Mouse (Mus musculus): ENCODE data around the gene Vav2. TPM values are rescaled to one million over a fixed set of nuclear protein-coding genes. Genes with fewer than 3 reads are reported as not detected.

The Vav2 gene
- polyA plus RNA-seq, 1 experiment from 2014 or later: 15.1 TPM

DNA sequence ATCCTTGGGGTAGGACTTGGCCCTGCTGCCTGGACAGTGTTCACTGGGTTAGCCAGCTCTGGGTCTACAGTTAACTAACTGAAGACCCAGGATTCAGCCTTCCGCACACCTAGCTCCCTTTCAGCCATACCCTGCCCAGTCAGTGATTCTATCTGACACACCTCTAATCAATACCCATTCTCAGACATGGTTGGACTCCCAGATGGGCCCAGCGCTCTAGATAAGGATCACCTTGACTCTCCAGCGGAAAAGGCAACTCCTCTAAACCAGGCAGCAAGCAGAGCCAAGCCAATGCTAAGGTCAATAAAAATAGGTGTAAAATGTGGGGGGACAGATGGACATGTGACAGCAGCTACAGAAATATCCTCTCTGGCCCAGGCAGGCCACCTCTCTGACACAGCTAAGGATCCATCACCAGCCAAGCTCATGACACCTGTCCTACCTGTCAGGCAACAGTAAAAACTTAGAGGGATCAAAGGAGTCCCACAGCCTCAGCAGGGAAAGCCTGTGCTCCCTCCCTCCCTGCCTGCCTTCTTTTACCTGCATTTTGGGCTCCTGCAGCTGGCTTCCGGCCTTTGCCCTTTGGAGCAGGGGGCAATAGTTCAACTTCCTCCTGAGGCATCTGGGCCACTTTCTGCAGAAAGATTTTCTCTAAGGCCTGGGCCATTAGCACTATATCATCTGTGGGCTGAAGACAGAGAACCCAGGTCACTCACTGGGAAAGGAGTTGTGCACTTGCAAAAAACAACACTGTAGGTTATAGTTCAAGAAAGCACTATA is 35.2 kb upstream of the Vav2 start:
- 82% methylated on average over 4 of the region's 4 CpGs for WGBS
- Histone ChIP-seq H3K27me3 (no peaks in the 10 kb centered on the region), H3K9ac (no peak overlapping the region), H3K4me1 (replicated peaks) (peaks cover 3% of the 10 kb centered on the region; the same call in 1 of the 2 replicates), H3K9me3 (no peaks in the 10 kb centered on the region), H3K4me3 (no peak overlapping the region), H3K4me2 (no peak overlapping the region), H3K27ac (no peak overlapping the region), H3K36me3 (peaks cover 90% of the 10 kb centered on the region)
- no peak for ATAC-seq (ENCODE audit: low FRiP score)

DNA sequence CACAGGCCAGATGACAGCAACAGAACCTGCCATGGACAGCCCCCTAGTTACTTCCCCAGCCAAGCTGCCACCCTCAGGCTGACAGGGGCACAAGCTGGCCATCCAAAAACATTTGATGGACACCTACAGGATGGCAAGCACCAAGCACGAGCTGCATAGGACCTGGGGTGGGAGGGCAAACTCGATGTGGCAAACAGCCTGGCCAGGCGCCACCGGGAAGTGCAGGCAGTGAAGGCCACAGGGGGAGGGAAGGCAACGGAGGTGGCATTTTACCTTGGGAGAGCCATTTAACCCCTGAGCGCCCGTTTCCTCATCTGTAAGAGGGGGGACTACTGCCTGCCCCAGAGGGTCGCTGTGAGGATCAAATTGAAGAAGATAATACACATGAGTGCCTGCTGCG is 33.8 kb upstream of the Vav2 start:
- WGBS: 76% methylated on average over 9 of the region's 9 CpGs
- H3K4me1 ChIP-seq (replicated peaks): no peaks in the 10 kb centered on the region
- H3K27ac ChIP-seq: no peak overlapping the region
- ATAC-seq (ENCODE audit: low FRiP score): no peak
- H3K9ac ChIP-seq: no peak overlapping the region
- H3K36me3 ChIP-seq: peaks cover 91% of the 10 kb centered on the region
- no peak overlapping the region for H3K4me3 ChIP-seq
- H3K9me3 ChIP-seq: no peaks in the 10 kb centered on the region
- H3K4me2 ChIP-seq: no peak overlapping the region
- no peaks in the 10 kb centered on the region for H3K27me3 ChIP-seq

DNA sequence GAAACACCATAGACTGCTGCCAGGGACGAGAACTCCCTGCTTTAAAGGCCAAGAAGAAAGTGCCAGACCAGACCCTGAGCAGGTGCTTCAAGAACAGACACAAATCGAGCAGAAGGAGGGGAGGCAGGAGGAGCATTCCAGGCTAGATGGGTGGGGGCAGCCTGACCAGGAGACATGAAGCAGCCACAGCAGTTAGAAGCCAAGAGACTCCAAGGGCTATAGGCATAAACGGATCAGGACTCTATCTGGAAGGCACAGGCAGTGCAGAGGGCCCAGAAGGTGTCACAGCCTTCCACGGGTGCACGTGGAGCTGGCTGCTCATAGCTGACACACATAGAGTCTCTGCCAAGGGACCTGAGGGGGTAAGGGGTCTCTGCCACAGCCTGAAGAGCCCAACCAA is 33.3 kb upstream of the Vav2 start:
- WGBS: 93% methylated on average over 5 of the region's 5 CpGs
- Histone ChIP-seq H3K9me3 (no peaks in the 10 kb centered on the region), H3K4me1 (replicated peaks) (no peaks in the 10 kb centered on the region), H3K4me3 (no peak overlapping the region), H3K4me2 (no peak overlapping the region), H3K9ac (no peak overlapping the region), H3K27ac (no peak overlapping the region), H3K27me3 (no peaks in the 10 kb centered on the region), H3K36me3 (peaks cover 90% of the 10 kb centered on the region)
- ATAC-seq (ENCODE audit: low FRiP score): no peak

DNA sequence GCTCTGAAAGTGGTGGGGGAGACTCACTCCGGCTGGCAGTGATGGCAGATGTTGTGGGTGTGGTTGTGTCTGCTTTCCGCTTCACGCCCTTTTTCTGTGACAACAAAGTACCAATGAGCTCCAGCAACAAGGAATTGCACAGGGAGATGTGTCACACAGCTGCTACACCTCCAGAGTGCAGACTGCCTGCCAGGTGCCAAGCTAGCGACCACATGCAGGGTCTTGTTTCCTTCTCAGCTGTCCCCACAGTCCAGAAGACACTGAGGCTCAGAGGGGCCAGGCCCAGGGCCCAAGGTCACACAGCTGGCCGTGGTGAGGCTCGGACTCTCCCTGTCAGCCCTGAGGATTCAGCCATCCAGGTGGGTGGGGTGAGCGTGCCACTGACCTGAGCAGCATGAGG is 32.9 kb upstream of the Vav2 start:
- Histone ChIP-seq H3K9ac (no peak overlapping the region), H3K27me3 (no peaks in the 10 kb centered on the region), H3K9me3 (no peaks in the 10 kb centered on the region), H3K4me2 (no peak overlapping the region), H3K27ac (no peak overlapping the region), H3K4me3 (no peak overlapping the region), H3K4me1 (replicated peaks) (no peaks in the 10 kb centered on the region), H3K36me3 (peaks cover 94% of the 10 kb centered on the region)
- 89% methylated on average over 7 of the region's 7 CpGs for WGBS
- ATAC-seq (ENCODE audit: low FRiP score): no peak

DNA sequence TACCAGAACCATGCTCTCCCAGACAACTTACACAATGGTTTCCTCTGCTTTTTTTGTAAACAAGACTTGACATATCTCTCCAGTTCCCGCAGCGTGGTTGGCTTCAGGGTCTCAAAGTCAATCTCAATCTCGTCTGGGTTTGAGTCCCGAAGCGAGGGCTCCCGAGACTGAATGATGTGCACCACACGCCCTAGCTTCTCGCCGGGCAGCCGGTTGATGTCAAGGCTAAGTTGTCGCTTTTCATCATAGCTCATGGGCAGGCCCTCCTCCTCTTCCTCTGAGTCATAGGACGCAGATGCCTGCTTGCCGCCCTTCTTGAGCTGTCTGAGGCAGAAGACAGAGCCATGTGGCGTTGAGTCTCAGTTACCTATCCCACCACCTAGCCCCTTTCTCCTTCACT is 23.4 kb upstream of the Vav2 start:
- Histone ChIP-seq H3K4me3 (no peak overlapping the region), H3K9ac (no peak overlapping the region; the same call in 1 of the 2 replicates), H3K9me3 (no peaks in the 10 kb centered on the region), H3K36me3 (peaks cover 99% of the 10 kb centered on the region), H3K4me1 (replicated peaks) (no peaks in the 10 kb centered on the region), H3K27me3 (no peaks in the 10 kb centered on the region), H3K4me2 (no peak overlapping the region), H3K27ac (no peak overlapping the region)
- ATAC-seq (ENCODE audit: low FRiP score): no peak
- WGBS: 93% methylated on average over 14 of the region's 14 CpGs

DNA sequence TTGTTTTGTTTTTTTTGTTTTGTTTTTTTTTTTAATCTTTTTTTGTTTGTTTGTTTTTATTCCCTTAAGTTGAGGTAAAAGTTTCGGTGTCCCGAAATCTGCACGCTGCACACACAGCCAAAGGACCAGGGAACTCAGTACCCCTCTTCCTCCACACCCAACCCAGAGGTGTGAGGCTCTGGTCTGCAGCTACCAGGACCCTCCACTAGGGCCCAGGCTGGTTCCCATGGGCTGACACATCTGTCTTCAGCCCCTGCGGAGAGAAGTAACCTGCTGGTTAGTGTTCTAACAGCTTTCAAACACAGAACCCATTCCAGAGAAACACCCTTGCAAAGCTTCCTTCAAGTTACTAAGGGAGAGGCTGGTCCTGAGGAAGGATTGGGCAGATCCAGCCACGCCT is 20.9 kb upstream of the Vav2 start:
- 91% methylated on average over 5 of the region's 5 CpGs for WGBS

DNA sequence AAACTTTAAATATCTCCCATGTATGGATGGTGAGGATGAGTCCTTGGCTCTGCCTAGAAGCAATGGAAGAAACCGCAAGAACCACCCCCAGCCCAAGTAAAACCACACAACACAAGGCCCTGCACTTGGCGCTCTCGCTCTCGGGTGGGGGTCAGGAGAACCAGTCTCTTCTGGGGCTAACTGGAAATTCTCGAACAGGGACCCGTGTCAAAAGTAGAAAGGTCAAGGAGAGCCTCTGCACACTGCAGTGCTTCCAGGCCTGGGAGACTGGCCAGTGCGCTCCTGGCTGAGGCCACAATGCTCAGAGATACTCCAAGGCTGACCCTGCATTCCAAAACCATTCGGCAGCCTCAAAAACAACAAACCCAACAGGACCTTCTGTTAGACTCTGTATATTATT is 20.0 kb upstream of the Vav2 start:
- Histone ChIP-seq H3K27me3 (no peaks in the 10 kb centered on the region), H3K4me2 (no peak overlapping the region), H3K36me3 (peaks cover 76% of the 10 kb centered on the region), H3K4me3 (no peak overlapping the region), H3K4me1 (replicated peaks) (peaks cover 21% of the 10 kb centered on the region), H3K9ac (no peak overlapping the region), H3K9me3 (no peaks in the 10 kb centered on the region), H3K27ac (no peak overlapping the region)
- 95% methylated on average over 8 of the region's 8 CpGs for WGBS
- no peak for ATAC-seq (ENCODE audit: low FRiP score)

More for the DNA sequence above, 20.9 kb upstream of the Vav2 start:
- Histone ChIP-seq H3K36me3 (peaks cover 86% of the 10 kb centered on the region), H3K27me3 (no peaks in the 10 kb centered on the region), H3K9ac (no peak overlapping the region), H3K4me3 (no peak overlapping the region), H3K27ac (no peak overlapping the region), H3K4me2 (no peak overlapping the region), H3K4me1 (replicated peaks) (peaks cover 17% of the 10 kb centered on the region), H3K9me3 (no peaks in the 10 kb centered on the region)
- no peak for ATAC-seq (ENCODE audit: low FRiP score)

DNA sequence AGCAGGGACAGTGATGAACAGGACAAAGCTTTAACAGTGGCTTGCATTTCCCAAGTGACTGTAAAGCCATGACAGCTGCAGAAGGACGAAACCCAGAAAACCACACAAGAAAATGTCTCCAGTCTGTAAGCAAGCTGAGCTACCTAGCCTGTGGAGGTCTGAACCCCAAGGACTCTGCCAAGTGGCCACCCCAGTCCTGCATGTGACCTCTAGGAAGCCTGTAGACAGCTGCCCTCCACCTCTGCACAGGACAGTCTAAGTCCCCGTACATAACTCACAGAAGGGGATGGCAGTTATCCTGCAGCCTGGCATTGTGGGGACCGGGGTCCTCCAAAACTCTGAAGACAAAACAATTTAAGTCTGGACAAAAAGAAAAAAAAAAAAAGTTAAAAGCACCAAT is 19.1 kb upstream of the Vav2 start:
- H3K36me3 ChIP-seq: peaks cover 67% of the 10 kb centered on the region
- no peak for ATAC-seq (ENCODE audit: low FRiP score)
- no peaks in the 10 kb centered on the region for H3K9me3 ChIP-seq
- H3K4me2 ChIP-seq: no peak overlapping the region
- H3K4me3 ChIP-seq: no peak overlapping the region
- H3K27ac ChIP-seq: no peak overlapping the region
- no peak overlapping the region for H3K9ac ChIP-seq
- 93% methylated on average over 3 of the region's 3 CpGs for WGBS
- H3K27me3 ChIP-seq: no peaks in the 10 kb centered on the region
- peaks cover 23% of the 10 kb centered on the region for H3K4me1 ChIP-seq (replicated peaks)

DNA sequence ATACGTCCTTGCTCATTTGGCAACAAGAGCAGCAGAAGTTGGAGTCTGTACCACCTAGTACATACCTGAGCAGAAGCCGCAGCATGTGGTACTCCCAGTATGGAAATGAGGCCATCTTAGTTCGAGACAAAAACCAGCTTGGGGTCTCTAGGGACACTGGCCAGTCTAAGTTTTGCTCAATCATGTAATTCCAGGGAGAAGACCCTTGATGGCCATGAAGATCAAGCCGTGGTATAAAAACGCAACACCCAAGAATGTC is 16.5 kb upstream of the Vav2 start:
- H3K4me3 ChIP-seq: peak overlapping the region; percentile 67
- no peaks in the 10 kb centered on the region for H3K27me3 ChIP-seq
- H3K27ac ChIP-seq: no peak overlapping the region; the same call in 1 of the 2 replicates
- H3K4me2 ChIP-seq: peak overlapping the region; percentile 64
- 75% methylated on average over 5 of the region's 5 CpGs for WGBS
- no peaks in the 10 kb centered on the region for H3K9me3 ChIP-seq
- H3K36me3 ChIP-seq: peaks cover 42% of the 10 kb centered on the region
- H3K4me1 ChIP-seq (replicated peaks): peaks cover 23% of the 10 kb centered on the region
- peak overlapping the region; percentile 87 for H3K9ac ChIP-seq
- ATAC-seq (ENCODE audit: low FRiP score): no peak

DNA sequence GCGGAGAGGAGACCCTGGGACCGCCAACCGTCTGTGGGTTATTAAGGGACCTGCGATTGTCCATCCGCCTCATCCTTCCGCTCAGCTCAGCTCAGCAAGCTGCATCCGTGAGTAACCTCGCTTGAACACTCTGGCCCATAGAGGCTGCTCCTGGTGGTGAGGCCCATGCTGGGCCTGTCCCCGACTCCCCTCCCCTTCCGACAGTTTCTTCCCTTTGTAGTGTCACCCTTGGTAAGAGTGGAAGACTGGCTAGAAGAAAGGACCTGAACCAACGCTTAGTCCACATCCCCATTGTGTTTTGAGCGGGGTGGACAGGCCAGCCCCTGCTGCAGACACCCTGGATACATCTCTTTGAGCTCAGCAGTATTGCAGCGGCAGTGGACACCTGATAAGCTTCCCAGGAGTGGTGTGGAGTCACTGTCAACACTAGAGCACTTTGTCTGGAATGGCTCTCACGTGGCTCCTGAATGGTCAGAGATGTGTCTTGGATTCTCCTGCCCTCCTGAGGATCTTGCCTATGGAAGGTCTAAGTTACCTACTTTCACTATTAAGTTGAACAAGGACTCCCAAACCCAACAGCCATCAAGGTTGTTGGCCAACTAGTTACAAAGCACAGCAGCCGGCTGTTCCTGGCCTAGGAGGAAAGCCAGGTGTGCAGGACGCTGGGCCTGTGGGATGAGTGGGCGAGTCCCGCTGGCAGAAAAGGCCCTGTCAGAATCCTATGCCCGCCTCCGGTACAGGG is 16.0 kb upstream of the Vav2 start:
- Histone ChIP-seq H3K9me3 (no peaks in the 10 kb centered on the region), H3K9ac (peak overlapping the region; percentile 87), H3K36me3 (peaks cover 37% of the 10 kb centered on the region), H3K4me2 (peak overlapping the region; percentile 64), H3K4me3 (peak overlapping the region; percentile 67), H3K4me1 (replicated peaks) (peaks cover 23% of the 10 kb centered on the region), H3K27ac (peak overlapping the region; percentile 83), H3K27me3 (no peaks in the 10 kb centered on the region)
- no peak; the same call in none of the 2 replicates for ATAC-seq (ENCODE audit: low FRiP score)
- WGBS: 30% methylated on average over 20 of the region's 20 CpGs

DNA sequence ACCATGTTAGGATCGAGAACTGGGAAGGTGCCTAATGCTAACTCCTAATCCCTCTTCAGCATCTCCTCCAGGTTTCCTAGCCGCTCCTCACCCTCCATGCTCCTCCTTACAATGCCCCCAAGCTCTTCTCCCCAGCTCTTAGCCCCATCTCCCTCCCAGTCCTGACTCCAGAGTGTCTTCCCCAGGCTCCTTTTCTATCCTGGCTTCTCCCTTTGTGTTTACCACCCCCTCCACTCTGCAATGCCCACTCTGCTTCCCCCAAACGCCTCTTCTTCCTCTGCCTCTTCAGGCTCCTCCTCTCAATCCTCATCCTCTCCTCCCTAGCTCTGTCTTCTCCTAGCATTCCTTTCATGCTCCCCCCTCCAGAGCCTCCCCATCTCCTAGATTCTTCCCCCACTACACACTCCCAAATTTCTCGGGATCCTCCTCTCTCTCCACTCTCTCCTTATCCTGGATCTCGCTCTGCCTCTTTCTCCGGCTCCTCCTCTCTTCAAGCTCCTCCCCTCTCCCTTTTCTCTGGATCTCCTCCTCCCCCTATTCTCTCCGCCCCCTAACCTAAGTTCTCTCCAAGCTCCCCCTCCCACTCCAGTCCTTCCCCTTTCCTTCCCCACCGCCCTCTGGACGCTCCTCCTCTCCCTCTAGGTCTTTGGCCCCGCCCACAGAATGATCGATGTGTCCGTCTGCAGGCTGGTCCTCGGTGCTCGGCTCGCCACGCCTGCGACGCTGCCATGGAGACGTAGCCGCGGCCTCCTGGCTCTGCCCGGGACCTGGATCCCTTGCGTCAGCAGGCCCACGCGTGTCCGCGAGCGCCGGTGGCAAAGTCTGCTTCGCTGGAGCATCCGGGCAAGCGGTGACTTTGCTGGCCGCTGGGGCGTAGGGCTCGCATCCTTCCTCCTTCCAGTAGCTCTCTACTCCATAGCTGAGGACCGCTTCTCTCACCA is 15.2 kb upstream of the Vav2 start, which contains the start of gene Brd3os:
Gene Brd3os, plus strand, starts transcription at position 558 of the 941 bp plus-strand sequence.
- peak; percentile 91 for ATAC-seq (ENCODE audit: low FRiP score)

DNA sequence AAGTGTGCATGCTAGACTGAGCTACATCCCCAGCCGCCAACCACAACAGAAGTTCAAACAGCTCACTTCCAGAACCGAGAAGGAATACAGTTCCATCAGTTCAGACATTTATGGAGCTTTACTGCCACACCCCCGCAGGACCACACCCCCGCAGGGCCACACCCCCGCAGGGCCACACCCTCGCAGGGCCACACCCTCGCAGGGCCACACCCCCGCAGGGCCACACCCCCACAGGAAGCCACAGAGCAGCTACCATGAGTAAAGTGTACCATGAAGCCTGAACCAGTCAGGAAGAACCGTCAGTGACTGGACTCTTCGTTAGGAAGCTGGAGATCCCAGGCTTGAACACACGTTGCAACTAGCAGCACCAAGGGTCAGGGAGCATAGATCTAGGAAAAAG is 11.4 kb upstream of the Vav2 start:
- Histone ChIP-seq H3K9ac (no peak overlapping the region), H3K27me3 (no peaks in the 10 kb centered on the region), H3K9me3 (no peaks in the 10 kb centered on the region), H3K4me3 (no peak overlapping the region), H3K4me2 (no peak overlapping the region), H3K27ac (no peak overlapping the region), H3K36me3 (no peaks in the 10 kb centered on the region), H3K4me1 (replicated peaks) (peaks cover 18% of the 10 kb centered on the region)
- 27% methylated on average over 11 of the region's 11 CpGs for WGBS
- ATAC-seq (ENCODE audit: low FRiP score): no peak

More for the DNA sequence above, 15.2 kb upstream of the Vav2 start, which contains the start of gene Brd3os:
- Histone ChIP-seq H3K4me1 (replicated peaks) (peaks cover 23% of the 10 kb centered on the region), H3K4me2 (peak within 1 kb of the TSS; percentile 64), H3K9me3 (no peaks in the 10 kb centered on the region), H3K36me3 (peaks cover 28% of the 10 kb centered on the region), H3K27me3 (no peaks in the 10 kb centered on the region), H3K4me3 (peak within 1 kb of the TSS; percentile 67), H3K9ac (peak within 1 kb of the TSS; percentile 87), H3K27ac (peak within 1 kb of the TSS; percentile 91)
- WGBS: under 1% methylated on average over 36 of the region's 36 CpGs

All from hindbrain, embryonic 13.5 days (tissue).